Mouse (Mus musculus): ENCODE results near the gene Abhd15. TPM values are rescaled to one million over a fixed set of nuclear protein-coding genes. Genes with fewer than 3 reads are reported as not detected.

Abhd15 gene
- 1.2 TPM for polyA plus RNA-seq (2015; fragmentation: Illumina TruSeq; extraction: RNeasy Lipid Tissue Mini Kit (QIAGEN cat#74804); ENCODE audit: insufficient read depth, low read depth, low replicate concordance)

GRCm38 (mm10) chr11:77514832-77515636, at the start of gene Abhd15:
Gene Abhd15, plus strand, starts transcription at chr11:77515121.

GRCm38 (mm10) chr11:77489591-77490235, 25.2 kb upstream of the Abhd15 start, which contains the start of gene Ankrd13b:
Gene Ankrd13b, minus strand, starts transcription at chr11:77489678.

GRCm38 (mm10) chr11:77493512-77494343, 21.2 kb upstream of the Abhd15 start, which contains the start of gene Git1:
Gene Git1, plus strand, starts transcription at chr11:77493562.

GRCm38 (mm10) chr11:77515637-77516552, 974 bp downstream of the Abhd15 start, which contains the start of gene Trp53i13:
Gene Trp53i13, minus strand, starts transcription at chr11:77515980.

GRCm38 (mm10) chr11:77519043-77519442, 4.1 kb downstream of the Abhd15 start, which contains the start of gene Gm10392:
Gene Gm10392, minus strand, starts transcription at chr11:77519198.

Other genes starting within 250 kb of the Abhd15 start
- 0.70 TPM for gene Coro6, start 52.7 kb upstream of the Abhd15 start, polyA plus RNA-seq (2015; fragmentation: Illumina TruSeq; extraction: RNeasy Lipid Tissue Mini Kit (QIAGEN cat#74804); ENCODE audit: insufficient read depth, low read depth, low replicate concordance)
- gene Ankrd13b, start 25.4 kb upstream of the Abhd15 start, polyA plus RNA-seq (2015; fragmentation: Illumina TruSeq; extraction: RNeasy Lipid Tissue Mini Kit (QIAGEN cat#74804); ENCODE audit: insufficient read depth, low read depth, low replicate concordance), result 3.5 TPM
- 16.2 TPM for gene Git1, start 21.6 kb upstream of the Abhd15 start, polyA plus RNA-seq (2015; fragmentation: Illumina TruSeq; extraction: RNeasy Lipid Tissue Mini Kit (QIAGEN cat#74804); ENCODE audit: insufficient read depth, low read depth, low replicate concordance)
- gene Trp53i13, start 859 bp downstream of the Abhd15 start, polyA plus RNA-seq (2015; fragmentation: Illumina TruSeq; extraction: RNeasy Lipid Tissue Mini Kit (QIAGEN cat#74804); ENCODE audit: insufficient read depth, low read depth, low replicate concordance), result 7.3 TPM
- not detected for gene Gm10392, start 4.1 kb downstream of the Abhd15 start, polyA plus RNA-seq (2015; fragmentation: Illumina TruSeq; extraction: RNeasy Lipid Tissue Mini Kit (QIAGEN cat#74804); ENCODE audit: insufficient read depth, low read depth, low replicate concordance)
- gene Taok1, start 92.7 kb downstream of the Abhd15 start, polyA plus RNA-seq (2015; fragmentation: Illumina TruSeq; extraction: RNeasy Lipid Tissue Mini Kit (QIAGEN cat#74804); ENCODE audit: insufficient read depth, low read depth, low replicate concordance), result 4.5 TPM
- gene Nufip2, start 171.0 kb downstream of the Abhd15 start, polyA plus RNA-seq (2015; fragmentation: Illumina TruSeq; extraction: RNeasy Lipid Tissue Mini Kit (QIAGEN cat#74804); ENCODE audit: insufficient read depth, low read depth, low replicate concordance), result 5.8 TPM
- gene Cryba1, start 210.2 kb downstream of the Abhd15 start, polyA plus RNA-seq (2015; fragmentation: Illumina TruSeq; extraction: RNeasy Lipid Tissue Mini Kit (QIAGEN cat#74804); ENCODE audit: insufficient read depth, low read depth, low replicate concordance), result not detected
- 20.0 TPM for gene Myo18a, start 248.1 kb downstream of the Abhd15 start, polyA plus RNA-seq (2015; fragmentation: Illumina TruSeq; extraction: RNeasy Lipid Tissue Mini Kit (QIAGEN cat#74804); ENCODE audit: insufficient read depth, low read depth, low replicate concordance)

All from pancreas, adult 10 weeks (tissue).